Mouse (Mus musculus) small intestine, adult 2 months (tissue): ENCODE results near the gene Zfp652.

Source experiments
- CTCF ChIP-seq: fragments of 200-500 bp; IDR thresholded peaks from 2 replicates; pipeline ENCODE4 v1.5.1; 2012; ENCODE audit warnings: low read depth, mild to moderate bottlenecking, control low read depth, inconsistent platforms, low read length, moderate library complexity, mixed read lengths; ENCODE audit not compliant: insufficient replicate concordance, insufficient read length; ENCODE audit errors: extremely low read depth
- POLR2A ChIP-seq: fragments of 200-500 bp; IDR thresholded peaks from 2 replicates; pipeline ENCODE4 v1.6.1; 2012; ENCODE audit warnings: low read depth, mild to moderate bottlenecking, control low read depth, inconsistent platforms, low read length, moderate library complexity

- TF ChIP-seq CTCF: no peak
- no peak for TF ChIP-seq POLR2A
These were observed 115.9 kb downstream of the Zfp652 start for GRCm38 (mm10) chr11:95828181-95828964.
